Mouse (Mus musculus): ENCODE results near the gene Aldh1a1. TPM values are rescaled to one million over a fixed set of nuclear protein-coding genes. Genes with fewer than 3 reads are reported as not detected.
"Not testable (repeated sequence)": the region's sequence is repeated elsewhere in the genome, so short reads cannot be mapped to it uniquely, and the experiment has no call there.

Aldh1a1 gene
- polyA plus RNA-seq, 1 experiment: not detected

GRCm38 (mm10) chr19:20511971-20512370 is 19.5 kb downstream of the Aldh1a1 start:
- H3K4me3 ChIP-seq (replicated peaks): no peak overlapping the region
- H3K9me3 ChIP-seq: no peaks in the 10 kb centered on the region
- TF ChIP-seq FLI1 (IDR thresholded peaks at IDR 0.05; ENCODE audit: low read length) (no peak), GATA1 (IDR thresholded peaks at IDR 0.05; ENCODE audit: borderline replicate concordance, low read length) (no peak)
- peaks cover 5% of the 10 kb centered on the region for H3K4me1 ChIP-seq
- H3K36me3 ChIP-seq (replicated peaks; ENCODE audit: low read length): no peaks in the 10 kb centered on the region
- no peaks in the 10 kb centered on the region for H3K27me3 ChIP-seq (replicated peaks)

GRCm38 (mm10) chr19:20513181-20513580 is 20.7 kb downstream of the Aldh1a1 start:
- Histone ChIP-seq H3K27me3 (replicated peaks) (no peaks in the 10 kb centered on the region), H3K9me3 (no peaks in the 10 kb centered on the region), H3K4me1 (no peaks in the 10 kb centered on the region), H3K4me3 (replicated peaks) (no peak overlapping the region), H3K36me3 (replicated peaks; ENCODE audit: low read length) (no peaks in the 10 kb centered on the region)
- no peak for TF ChIP-seq FLI1 (IDR thresholded peaks at IDR 0.05; ENCODE audit: low read length)
- no peak for TF ChIP-seq GATA1 (IDR thresholded peaks at IDR 0.05; ENCODE audit: borderline replicate concordance, low read length)

- Histone ChIP-seq H3K27me3 (replicated peaks) (no peaks in the 10 kb centered on the region), H3K4me1 (no peaks in the 10 kb centered on the region), H3K9me3 (peaks cover 5% of the 10 kb centered on the region; the same call in 1 of the 2 replicates), H3K36me3 (replicated peaks; ENCODE audit: low read length) (no peaks in the 10 kb centered on the region), H3K4me3 (replicated peaks) (no peak overlapping the region)
- no peak for TF ChIP-seq FLI1 (IDR thresholded peaks at IDR 0.05; ENCODE audit: low read length)
Observed at GRCm38 (mm10) chr19:20513688-20514361, 21.3 kb downstream of the Aldh1a1 start.

GRCm38 (mm10) chr19:20516481-20516880 is 24.0 kb downstream of the Aldh1a1 start:
- no peak for TF ChIP-seq GATA1 (IDR thresholded peaks at IDR 0.05; ENCODE audit: borderline replicate concordance, low read length)
- no peak for TF ChIP-seq FLI1 (IDR thresholded peaks at IDR 0.05; ENCODE audit: low read length)
- Histone ChIP-seq H3K4me3 (replicated peaks) (no peak overlapping the region), H3K4me1 (no peaks in the 10 kb centered on the region), H3K27me3 (replicated peaks) (no peaks in the 10 kb centered on the region), H3K9me3 (peaks cover 5% of the 10 kb centered on the region; the same call in 1 of the 2 replicates), H3K36me3 (replicated peaks; ENCODE audit: low read length) (no peaks in the 10 kb centered on the region)

GRCm38 (mm10) chr19:20529156-20529555 is 36.6 kb downstream of the Aldh1a1 start:
- not testable (repeated sequence) for H3K27me3 ChIP-seq (replicated peaks); H3K4me1 ChIP-seq; H3K36me3 ChIP-seq (replicated peaks; ENCODE audit: low read length); H3K4me3 ChIP-seq (replicated peaks); H3K9me3 ChIP-seq

GRCm38 (mm10) chr19:20529921-20530696 is 37.6 kb downstream of the Aldh1a1 start:
- H3K27me3 ChIP-seq (replicated peaks): no peaks in the 10 kb centered on the region
- no peaks in the 10 kb centered on the region for H3K36me3 ChIP-seq (replicated peaks; ENCODE audit: low read length)
- H3K4me1 ChIP-seq: no peaks in the 10 kb centered on the region
- H3K4me3 ChIP-seq (replicated peaks): no peak overlapping the region
- TF ChIP-seq GATA1 (IDR thresholded peaks at IDR 0.05; ENCODE audit: borderline replicate concordance, low read length) (no peak), FLI1 (IDR thresholded peaks at IDR 0.05; ENCODE audit: low read length) (no peak)
- H3K9me3 ChIP-seq: no peaks in the 10 kb centered on the region

- Histone ChIP-seq H3K27me3 (replicated peaks) (no peaks in the 10 kb centered on the region), H3K36me3 (replicated peaks; ENCODE audit: low read length) (no peaks in the 10 kb centered on the region), H3K4me1 (peaks cover 5% of the 10 kb centered on the region; the same call in 1 of the 2 replicates), H3K9me3 (no peaks in the 10 kb centered on the region), H3K4me3 (replicated peaks) (no peak overlapping the region)
- TF ChIP-seq FLI1 (IDR thresholded peaks at IDR 0.05; ENCODE audit: low read length) (no peak), GATA1 (IDR thresholded peaks at IDR 0.05; ENCODE audit: borderline replicate concordance, low read length) (no peak)
Observed at GRCm38 (mm10) chr19:20536538-20536937, 44.0 kb downstream of the Aldh1a1 start.

- H3K4me1 ChIP-seq: peaks cover 5% of the 10 kb centered on the region; the same call in 1 of the 2 replicates
- no peak for TF ChIP-seq GATA1 (IDR thresholded peaks at IDR 0.05; ENCODE audit: borderline replicate concordance, low read length)
- no peak for TF ChIP-seq FLI1 (IDR thresholded peaks at IDR 0.05; ENCODE audit: low read length)
- no peaks in the 10 kb centered on the region for H3K36me3 ChIP-seq (replicated peaks; ENCODE audit: low read length)
- H3K27me3 ChIP-seq (replicated peaks): no peaks in the 10 kb centered on the region
- H3K4me3 ChIP-seq (replicated peaks): no peak overlapping the region
- H3K9me3 ChIP-seq: no peaks in the 10 kb centered on the region
Observed at GRCm38 (mm10) chr19:20541044-20541443, 48.5 kb downstream of the Aldh1a1 start.

GRCm38 (mm10) chr19:20541924-20542323 is 49.4 kb downstream of the Aldh1a1 start:
- Histone ChIP-seq H3K4me1 (no peaks in the 10 kb centered on the region), H3K9me3 (no peaks in the 10 kb centered on the region), H3K36me3 (replicated peaks; ENCODE audit: low read length) (no peaks in the 10 kb centered on the region), H3K4me3 (replicated peaks) (no peak overlapping the region), H3K27me3 (replicated peaks) (no peaks in the 10 kb centered on the region)
- TF ChIP-seq FLI1 (IDR thresholded peaks at IDR 0.05; ENCODE audit: low read length) (no peak), GATA1 (IDR thresholded peaks at IDR 0.05; ENCODE audit: borderline replicate concordance, low read length) (no peak)

GRCm38 (mm10) chr19:20543816-20544215 is 51.3 kb downstream of the Aldh1a1 start:
- no peaks in the 10 kb centered on the region for H3K9me3 ChIP-seq
- H3K27me3 ChIP-seq (replicated peaks): no peaks in the 10 kb centered on the region
- no peak overlapping the region for H3K4me3 ChIP-seq (replicated peaks)
- no peaks in the 10 kb centered on the region for H3K4me1 ChIP-seq
- H3K36me3 ChIP-seq (replicated peaks; ENCODE audit: low read length): no peaks in the 10 kb centered on the region
- TF ChIP-seq GATA1 (IDR thresholded peaks at IDR 0.05; ENCODE audit: borderline replicate concordance, low read length): no peak
- no peak for TF ChIP-seq FLI1 (IDR thresholded peaks at IDR 0.05; ENCODE audit: low read length)
